Mouse (Mus musculus) neutrophil, adult 5-6 weeks (primary cell): Measurements from ENCODE around the gene Lipf. TPM values are rescaled to one million over a fixed set of nuclear protein-coding genes. Genes with fewer than 3 reads are reported as not detected.

ENCODE experiments used
- ATAC-seq: fragments of 151-379, 151-347 bp; 2 replicates; pipeline ENCODE4 v1.8.0; 2017; ENCODE audit warnings: mild to moderate bottlenecking, moderate TSS enrichment; ENCODE audit not compliant: insufficient number of reproducible peaks, poor library complexity, low FRiP score, severe bottlenecking; ENCODE audit errors: extremely low read depth
- total RNA-seq: library from RNA; stranded (forward); fragments of 200-1000 nt; gene quantifications from 2 replicates; pipeline ENCODE4 v1.2.3, GENCODE M21; 2017

Gene Lipf
- total RNA-seq, result not detected in 2 replicates

- no peak for ATAC-seq
Observed at GRCm38 (mm10) chr19:33960887-33961286, at the start of gene Lipf. Gene Lipf (plus strand): TSS chr19:33961187.

- no peak for ATAC-seq
Observed at GRCm38 (mm10) chr19:33924099-33924498, 36.9 kb upstream of the Lipf start.

- no peak for ATAC-seq
Observed at GRCm38 (mm10) chr19:33979007-33979406, 18.0 kb downstream of the Lipf start.

- no peak for ATAC-seq
Observed at GRCm38 (mm10) chr19:33983043-33983442, 22.1 kb downstream of the Lipf start.

- no peak for ATAC-seq
Observed at GRCm38 (mm10) chr19:34008002-34008401, 47.0 kb downstream of the Lipf start, which contains the start of gene Lipk. Gene Lipk (plus strand): TSS chr19:34008290.

GRCm38 (mm10) chr19:34021440-34022172 lies 60.6 kb downstream of the Lipf start:
- ATAC-seq, result no peak

GRCm38 (mm10) chr19:34022759-34023158 lies 61.8 kb downstream of the Lipf start:
- no peak for ATAC-seq

Other genes with a start within 250 kb of the Lipf start
- gene Lipo2, start 209.8 kb upstream of the Lipf start, total RNA-seq, result not detected in 2 replicates
- 2.6 and 3.4 TPM in 2 replicates for gene Lipo3, start 199.2 kb upstream of the Lipf start, total RNA-seq
- gene Lipo1, start 173.7 kb upstream of the Lipf start, total RNA-seq, result not detected in 2 replicates
- gene Lipk, start 47.1 kb downstream of the Lipf start, total RNA-seq, result not detected in 2 replicates
- gene Lipn, start 106.2 kb downstream of the Lipf start, total RNA-seq, result 0.74 TPM in 1 of 2 replicates, not detected in the other
- gene Lipm, start 139.7 kb downstream of the Lipf start, total RNA-seq, result 0.37 TPM in 1 of 2 replicates, not detected in the other
- gene Ankrd22, start 204.9 kb downstream of the Lipf start, total RNA-seq, result 9.3 and 10.5 TPM in 2 replicates
- gene Stambpl1, start 231.0 kb downstream of the Lipf start, total RNA-seq, result 35.0 and 39.2 TPM in 2 replicates